Mouse (Mus musculus): ENCODE measurements at regions not wholly inside any gene's neighbourhood (a gene's known extent, or its start where the extent isn't known, plus 50 kb on each side); places are given as distances from the start of the nearest gene placed in this dataset.
"Not testable (repeated sequence)": the region's sequence is repeated elsewhere in the genome, so short reads cannot be mapped to it uniquely, and the experiment has no call there.

- DNase-seq (ENCODE audit: low read depth, low spot score) = no peak
These were observed 169.2 kb upstream of the Hddc2 start for GRCm38 (mm10) chr10:31143856-31144488.

GRCm38 (mm10) chr10:31144489-31144872, 168.7 kb upstream of the Hddc2 start:
- DNase-seq (ENCODE audit: low read depth, low spot score) = no peak

GRCm38 (mm10) chr10:31173169-31173686, 140.0 kb upstream of the Hddc2 start:
- no peak for DNase-seq (ENCODE audit: low read depth, low spot score)

GRCm38 (mm10) chr10:31189577-31189976, 123.6 kb upstream of the Hddc2 start:
- DNase-seq (ENCODE audit: low read depth, low spot score) = no peak

- not testable (repeated sequence) for DNase-seq (ENCODE audit: low read depth, low spot score)
These were observed 101.0 kb upstream of the Hddc2 start for GRCm38 (mm10) chr10:31212164-31212563.

GRCm38 (mm10) chr10:31212778-31213454, 100.3 kb upstream of the Hddc2 start:
- no peak for DNase-seq (ENCODE audit: low read depth, low spot score)

GRCm38 (mm10) chr10:31221902-31222301, 91.3 kb upstream of the Hddc2 start:
- peak; percentile 15 for DNase-seq (ENCODE audit: low read depth, low spot score)

GRCm38 (mm10) chr10:31229078-31229477, 84.1 kb upstream of the Hddc2 start:
- DNase-seq (ENCODE audit: low read depth, low spot score) = no peak

- no peak for DNase-seq (ENCODE audit: low read depth, low spot score)
These were observed 70.7 kb upstream of the Hddc2 start for GRCm38 (mm10) chr10:31242442-31242966.

- DNase-seq (ENCODE audit: low read depth, low spot score) = no peak
These were observed 60.4 kb upstream of the Hddc2 start for GRCm38 (mm10) chr10:31252584-31253381.

- no peak for DNase-seq (ENCODE audit: low read depth, low spot score)
These were observed 56.2 kb upstream of the Hddc2 start for GRCm38 (mm10) chr10:31256934-31257333.

GRCm38 (mm10) chr10:31257611-31258010, 55.6 kb upstream of the Hddc2 start:
- DNase-seq (ENCODE audit: low read depth, low spot score) = no peak

GRCm38 (mm10) chr10:31260914-31261313, 52.3 kb upstream of the Hddc2 start:
- DNase-seq (ENCODE audit: low read depth, low spot score) = no peak

Data from mesoderm, embryonic 11.5 days (tissue).